Mouse (Mus musculus) adrenal gland, postnatal 14 days (tissue): ENCODE results near the gene Bsg. TPM values are rescaled to one million over a fixed set of nuclear protein-coding genes. Genes with fewer than 3 reads are reported as not detected.

Experiments used
- DNase-seq: peaks from one replicate; pipeline ENCODE4 v3.0.0; 2021; ENCODE audit warnings: mixed read lengths
- long read RNA-seq, 2 experiments: library from polyadenylated mRNA; stranded (forward); transcript quantifications; one replicate each; pipeline ENCODE4 v2.0.0; 2021
- total RNA-seq: library from RNA; stranded (reverse); gene quantifications from 2 replicates; pipeline ENCODE4 v1.2.3, GENCODE M21; 2021

The Bsg gene
- total RNA-seq, result 598 and 707 TPM in 2 replicates
- long read RNA-seq, experiment 1, transcript Bsg-205 (7 exons, 1,261 nt), result major isoform, 1,050 of 1,195 reads
- long read RNA-seq, experiment 1, transcript Bsg-201 (8 exons, 1,526 nt), result minor isoform, 24 of 1,195 reads
- long read RNA-seq, experiment 1, partial matches to known transcripts, result 30 of 1,195 reads
- long read RNA-seq, experiment 1, other reads (novel, unspliced or antisense), result 87 of 1,195 reads
- long read RNA-seq, experiment 2, transcript Bsg-205 (7 exons, 1,261 nt), result major isoform, 1,031 of 1,228 reads
- long read RNA-seq, experiment 2, transcript Bsg-201 (8 exons, 1,526 nt), result minor isoform, 17 of 1,228 reads
- long read RNA-seq, experiment 2, transcript Bsg-202 (6 exons, 1,240 nt), result minor isoform, 7 of 1,228 reads
- long read RNA-seq, experiment 2, partial matches to known transcripts, result 27 of 1,228 reads
- long read RNA-seq, experiment 2, other reads (novel, unspliced or antisense), result 145 of 1,228 reads

DNA sequence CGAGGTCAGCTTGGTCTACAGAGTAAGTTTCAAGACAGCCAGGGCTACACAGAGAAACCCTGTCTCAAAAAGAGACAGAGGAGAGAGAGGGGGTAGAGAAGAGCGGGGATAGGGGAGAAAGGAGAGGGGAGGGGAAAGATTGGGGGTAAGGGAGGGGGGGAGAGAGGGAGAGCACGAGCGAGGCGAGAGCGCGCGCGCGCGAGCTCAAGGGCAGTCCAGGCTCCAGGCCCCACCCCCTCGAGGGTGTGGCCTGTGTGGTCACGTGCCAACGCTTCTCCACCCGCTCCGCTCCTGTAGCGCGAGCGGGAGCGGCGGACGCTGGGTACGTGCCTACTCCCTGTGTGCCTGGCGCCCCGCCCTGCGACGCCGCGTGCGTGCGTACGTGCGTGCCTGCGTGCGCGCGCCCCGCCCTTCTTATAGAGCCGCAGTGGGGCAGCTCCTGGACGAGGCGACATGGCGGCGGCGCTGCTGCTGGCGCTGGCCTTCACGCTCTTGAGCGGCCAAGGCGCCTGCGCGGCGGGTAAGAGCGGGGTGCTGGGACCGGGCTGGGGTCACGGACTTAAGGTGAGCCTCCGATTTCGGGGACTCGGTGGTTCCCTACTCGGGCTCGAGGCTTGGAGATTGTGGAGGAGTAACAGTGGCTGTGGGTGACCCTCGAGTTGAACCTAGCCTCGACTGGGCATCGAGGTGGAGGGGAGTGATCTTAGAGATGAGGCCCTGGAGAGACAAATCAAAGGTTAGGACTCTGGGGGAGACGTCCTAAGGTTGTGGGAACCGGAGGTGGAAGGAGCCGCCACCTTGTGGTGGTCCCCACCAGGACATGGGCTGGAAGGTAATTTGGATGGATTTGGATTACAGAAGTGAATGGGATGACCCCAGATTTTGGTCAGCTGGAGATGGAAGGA is at the start of gene Bsg:
Bsg (plus strand) TSS at position 427 of the 905 bp plus-strand sequence.
- peak; percentile 99 for DNase-seq

DNA sequence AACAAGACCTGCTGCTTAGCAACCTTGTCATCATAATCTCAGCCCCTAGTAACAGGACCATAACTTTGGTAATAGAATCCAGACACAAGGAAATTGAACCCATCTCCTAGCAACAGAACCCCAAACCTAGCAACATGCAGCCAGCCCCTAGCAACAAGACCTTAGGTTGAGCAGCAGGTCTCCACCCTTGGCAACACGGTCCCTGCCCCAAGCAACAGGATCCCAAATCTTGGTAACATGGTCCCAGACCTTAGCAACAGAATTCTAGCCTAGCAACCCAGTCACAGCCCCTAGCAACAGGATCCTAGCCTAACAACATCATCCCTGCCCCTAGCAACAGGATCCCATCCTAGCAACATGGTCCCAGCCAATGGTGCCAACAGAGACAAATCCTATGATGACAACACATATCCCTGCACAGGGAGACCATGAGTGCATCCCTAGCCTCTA is 49.3 kb upstream of the Bsg start:
- no peak for DNase-seq

DNA sequence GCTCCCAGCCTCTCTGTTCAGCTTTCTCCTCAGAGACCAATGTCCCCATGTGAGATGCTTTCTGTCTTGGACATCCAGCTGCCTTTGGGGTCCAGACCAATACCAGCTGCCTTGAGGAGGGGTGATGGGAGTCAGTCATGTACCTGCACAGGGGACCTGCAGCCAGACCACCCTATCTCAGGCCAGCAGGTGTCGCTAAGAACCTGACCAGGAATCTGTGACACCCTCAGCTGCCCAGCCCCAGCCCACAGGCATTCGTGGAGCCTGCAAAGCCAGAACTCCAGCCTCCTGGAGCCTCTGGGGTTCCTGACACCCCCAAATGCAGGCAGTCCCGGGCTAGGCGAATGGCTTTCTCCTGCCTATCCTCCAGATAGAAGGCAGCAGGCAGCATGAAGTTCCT is 45.5 kb upstream of the Bsg start:
- no peak for DNase-seq

DNA sequence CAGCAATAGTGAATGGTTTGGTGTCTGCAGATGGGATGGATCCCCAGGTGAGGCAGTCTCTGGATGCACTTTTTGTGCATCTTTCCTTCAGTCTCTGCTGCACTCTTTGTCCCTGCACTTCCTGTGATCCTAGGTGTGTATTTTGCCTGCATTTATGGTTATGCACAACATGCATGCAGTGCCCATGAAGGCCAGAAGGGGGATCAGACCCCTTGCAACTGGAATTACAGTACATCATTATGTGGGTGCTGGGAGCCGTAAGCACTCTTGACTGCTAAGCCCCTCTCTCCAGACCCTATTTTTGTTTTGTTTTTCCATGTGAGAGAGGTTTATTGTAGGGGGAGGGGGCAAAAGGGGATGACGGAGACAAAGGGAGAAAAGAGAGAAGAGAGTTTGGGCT is 44.0 kb upstream of the Bsg start:
- DNase-seq, result no peak

DNA sequence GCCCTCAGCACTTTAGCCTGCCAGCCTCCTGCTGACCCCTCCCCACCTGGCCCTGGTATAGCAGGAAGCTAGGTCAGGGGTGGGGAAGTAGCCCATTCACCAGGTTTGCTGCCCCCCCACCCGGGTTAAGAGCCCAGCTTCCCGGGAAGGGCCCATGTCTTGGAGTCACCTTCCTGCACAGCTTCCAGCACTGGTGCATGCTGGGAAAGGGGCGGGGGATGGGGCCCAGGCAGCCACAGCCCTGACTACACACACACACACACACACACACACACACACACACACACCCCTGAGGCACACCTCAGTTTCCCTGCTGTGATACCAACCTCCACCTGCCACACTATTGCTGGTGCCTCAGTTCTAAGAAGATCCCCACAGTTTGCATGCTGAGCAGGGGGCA is 42.4 kb upstream of the Bsg start:
- no peak for DNase-seq

DNA sequence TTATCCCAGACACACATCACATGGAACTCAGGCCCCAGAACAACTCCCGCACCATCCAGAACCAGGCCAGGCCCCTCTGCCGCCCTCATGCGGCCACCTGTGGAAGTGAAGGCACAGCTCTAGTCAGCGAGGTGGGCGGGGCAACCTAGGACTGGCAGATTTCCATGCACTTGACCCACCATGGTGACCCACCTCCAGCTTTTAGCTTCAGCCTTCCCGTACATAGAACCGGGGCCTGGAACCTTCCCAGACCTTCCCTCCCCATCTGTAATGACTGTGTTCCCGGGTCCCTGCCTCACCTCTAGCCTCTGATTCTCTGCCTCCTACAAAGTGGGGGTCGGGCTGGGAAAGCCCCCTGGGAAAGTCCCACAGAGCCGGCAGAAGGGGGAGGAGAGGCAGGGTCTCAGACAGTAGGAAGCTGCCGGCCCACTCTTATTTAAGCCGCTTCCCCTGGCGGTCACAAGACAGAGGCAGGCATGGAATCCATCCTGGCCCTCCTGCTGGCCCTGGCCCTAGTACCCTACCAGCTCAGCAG is 40.1 kb upstream of the Bsg start, which contains the start of gene Madcam1:
Madcam1 (plus strand) TSS at position 429 of the 535 bp plus-strand sequence.
- DNase-seq, result peak; percentile 76

DNA sequence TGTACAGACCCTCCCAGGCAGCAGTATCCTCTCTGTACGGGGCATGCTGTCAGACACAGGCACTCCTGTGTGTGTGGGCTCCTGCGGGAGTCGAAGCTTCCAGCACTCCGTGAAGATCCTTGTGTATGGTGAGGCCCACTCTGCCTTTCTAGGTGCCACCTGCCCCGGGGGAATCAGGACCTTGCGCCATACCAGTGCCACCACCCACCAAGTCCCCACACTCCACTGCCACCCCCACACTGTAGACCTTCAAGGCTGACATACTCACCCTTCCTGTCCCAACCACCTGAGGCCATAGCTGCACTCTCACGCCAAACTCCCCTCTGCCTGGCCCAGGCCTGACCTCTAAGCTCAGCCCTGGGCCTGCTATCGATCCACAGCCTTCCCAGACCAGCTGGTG is 39.2 kb upstream of the Bsg start:
- DNase-seq, result no peak

DNA sequence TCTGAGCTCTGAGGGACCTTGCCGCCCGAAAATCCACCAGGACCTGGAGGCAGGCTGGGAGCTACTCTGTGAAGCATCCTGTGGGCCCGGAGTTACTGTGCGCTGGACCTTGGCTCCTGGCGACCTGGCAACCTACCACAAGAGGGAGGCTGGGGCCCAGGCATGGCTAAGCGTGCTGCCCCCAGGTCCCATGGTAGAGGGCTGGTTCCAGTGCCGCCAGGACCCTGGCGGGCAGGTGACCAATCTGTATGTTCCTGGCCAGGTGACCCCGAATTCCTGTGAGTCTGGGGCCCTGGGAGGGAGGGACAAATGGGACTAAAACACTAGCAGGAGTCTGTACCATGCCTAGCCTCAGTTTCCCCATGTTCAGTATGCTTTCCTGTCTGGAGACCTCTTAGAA is 37.8 kb upstream of the Bsg start:
- DNase-seq, result no peak

DNA sequence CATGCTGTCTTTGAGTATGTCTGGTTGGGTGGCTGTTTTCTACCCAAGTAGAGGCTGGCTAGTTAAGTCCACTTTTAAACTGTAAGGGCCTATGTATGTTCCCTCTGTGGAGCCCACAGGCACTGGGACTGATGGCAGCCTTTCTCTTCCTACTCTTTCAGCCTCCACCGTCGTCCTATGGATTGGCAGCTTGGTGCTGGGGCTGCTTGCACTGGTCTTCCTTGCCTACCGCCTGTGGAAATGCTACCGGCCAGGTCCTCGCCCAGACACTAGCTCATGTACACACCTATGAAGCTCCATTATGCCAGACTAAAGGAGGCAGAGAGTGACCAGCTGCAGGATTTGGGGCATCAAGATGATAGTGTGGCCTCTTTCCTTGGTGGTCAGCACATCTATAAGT is 36.2 kb upstream of the Bsg start:
- DNase-seq, result no peak

DNA sequence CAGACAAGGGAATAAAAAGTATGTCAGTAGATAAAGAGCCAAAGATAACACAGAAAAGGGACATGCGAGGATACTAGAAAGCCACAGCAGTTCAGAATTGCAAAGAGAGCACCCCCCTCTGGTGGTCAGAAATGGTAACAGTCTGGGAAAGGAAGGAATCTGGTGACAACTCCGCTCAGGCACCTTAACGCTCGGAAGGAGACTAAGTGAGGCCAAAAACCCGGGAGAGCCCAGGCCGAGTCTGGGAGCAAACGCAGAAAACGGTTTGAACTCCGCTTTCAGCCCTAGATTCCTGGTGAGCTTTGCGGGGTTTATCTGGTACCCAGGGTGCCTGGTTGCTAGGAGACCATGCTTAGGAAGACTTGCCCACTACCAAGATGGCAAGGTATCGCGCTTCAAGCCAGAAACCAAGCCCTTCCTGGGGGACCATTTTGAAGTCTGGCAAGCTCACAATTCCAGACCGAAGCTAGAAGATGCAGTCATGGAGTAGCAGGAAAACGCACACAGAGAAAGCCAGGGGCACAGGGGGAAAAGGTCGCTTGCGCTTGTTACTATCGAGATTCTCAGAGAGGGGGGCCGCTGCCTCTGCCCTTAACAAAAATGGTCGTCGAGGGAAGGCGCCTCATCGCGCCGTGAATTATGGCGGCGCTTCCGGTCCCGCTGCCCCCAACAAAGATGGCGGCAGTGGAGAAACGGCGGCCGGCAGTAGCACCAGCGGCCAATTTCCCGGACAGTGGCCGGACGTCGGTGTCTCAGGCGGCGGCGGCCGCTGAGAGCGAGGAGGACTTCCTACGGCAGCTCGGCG is 35.3 kb upstream of the Bsg start, which contains the start of gene Tpgs1:
Tpgs1 (plus strand) TSS at position 599 of the 805 bp plus-strand sequence.
- peak; percentile 91 for DNase-seq

DNA sequence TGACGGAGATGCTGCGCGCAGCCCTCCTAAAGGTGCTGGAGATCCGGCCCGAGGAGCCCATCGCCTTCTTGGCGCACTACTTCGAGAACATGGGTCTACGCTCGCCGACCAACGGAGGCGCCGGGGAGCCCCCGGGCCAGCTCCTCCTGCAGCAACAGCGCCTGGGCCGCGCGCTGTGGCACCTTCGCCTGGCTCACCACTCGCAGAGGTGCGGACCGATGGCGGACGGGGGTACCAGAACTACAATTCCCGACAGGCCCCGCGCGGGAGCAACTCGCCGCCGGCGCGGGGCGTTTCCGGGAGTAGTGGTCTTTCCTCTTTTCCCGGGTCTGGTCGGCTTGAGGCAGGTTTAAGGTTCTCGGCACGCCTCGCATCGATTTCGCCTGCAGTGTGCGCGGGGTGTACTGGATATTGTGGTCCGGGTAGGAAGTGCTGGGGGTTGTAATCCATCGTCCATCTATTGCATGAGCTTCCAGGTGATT is 34.7 kb upstream of the Bsg start:
- peak; percentile 83 for DNase-seq

DNA sequence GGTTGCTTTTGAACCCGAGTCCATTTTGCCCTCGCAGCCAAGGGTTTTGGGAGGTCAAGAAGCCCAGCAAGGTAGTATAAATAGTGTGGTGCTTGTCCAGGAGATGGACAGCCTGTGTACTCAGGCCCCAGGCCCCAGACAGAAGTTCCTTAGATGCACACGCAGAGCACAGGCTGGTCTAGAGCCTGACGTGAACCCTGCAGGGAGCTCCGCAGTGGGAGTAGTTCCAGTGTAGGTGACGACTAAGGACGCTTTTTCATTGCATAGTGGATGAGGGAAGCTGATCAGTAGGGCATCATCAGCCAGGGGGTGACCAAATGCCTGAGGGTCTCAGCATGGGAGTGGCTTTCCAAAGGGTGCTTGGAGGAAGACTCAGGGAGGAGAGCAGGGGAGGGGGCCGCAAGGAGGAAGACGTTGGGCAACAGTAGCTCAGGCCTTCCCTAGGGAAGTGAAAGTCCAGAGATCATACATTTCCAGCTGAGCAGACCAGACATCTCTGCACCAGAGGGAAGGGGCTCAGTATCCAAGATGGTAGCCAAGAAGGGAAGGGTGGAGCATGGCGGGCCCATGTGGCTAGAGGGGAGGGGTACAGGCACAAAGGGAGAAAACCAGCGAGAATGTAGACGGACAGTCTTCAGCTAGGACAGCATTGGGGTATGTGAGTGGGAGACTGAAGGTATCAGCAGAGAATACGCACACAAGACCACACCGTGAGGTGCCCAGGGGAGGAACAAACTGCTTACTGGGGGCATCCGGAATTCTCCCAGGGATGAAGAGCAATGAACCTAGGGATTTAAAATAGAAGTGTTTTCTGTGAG is 34.0 kb upstream of the Bsg start:
- no peak for DNase-seq

DNA sequence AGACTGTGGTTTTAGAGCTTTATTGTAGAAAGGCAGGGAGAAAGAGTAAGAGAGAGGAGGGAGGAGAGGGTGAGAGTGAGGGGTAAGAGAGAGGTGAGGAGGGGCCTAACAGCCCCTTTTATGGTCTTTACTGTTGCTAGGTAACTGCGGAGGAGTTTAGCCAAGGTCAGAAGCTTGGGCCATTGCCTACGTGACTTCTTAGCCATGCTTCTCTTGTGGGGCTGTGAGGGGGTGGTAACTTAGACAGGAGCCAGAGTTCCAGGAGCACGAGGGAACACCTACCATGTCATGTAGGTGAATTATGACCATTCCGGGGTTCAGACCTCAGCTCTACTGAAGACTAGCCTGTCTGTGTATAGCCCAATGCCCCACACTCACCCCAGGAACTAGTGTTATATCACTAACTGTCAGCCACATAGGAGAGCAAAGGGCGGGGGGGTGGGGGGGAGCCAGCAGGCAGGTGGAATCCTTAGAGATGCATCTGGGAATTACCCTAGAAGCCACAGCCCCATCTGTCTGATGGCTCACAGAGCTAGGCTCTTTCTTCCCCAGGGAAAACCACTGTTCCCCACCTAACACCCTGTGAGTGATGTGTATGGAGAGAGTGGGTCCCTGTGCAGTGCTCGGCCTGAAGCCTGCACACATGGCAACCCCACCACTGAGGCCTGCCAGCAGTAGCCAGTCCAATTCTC is 32.7 kb upstream of the Bsg start:
- no peak for DNase-seq

DNA sequence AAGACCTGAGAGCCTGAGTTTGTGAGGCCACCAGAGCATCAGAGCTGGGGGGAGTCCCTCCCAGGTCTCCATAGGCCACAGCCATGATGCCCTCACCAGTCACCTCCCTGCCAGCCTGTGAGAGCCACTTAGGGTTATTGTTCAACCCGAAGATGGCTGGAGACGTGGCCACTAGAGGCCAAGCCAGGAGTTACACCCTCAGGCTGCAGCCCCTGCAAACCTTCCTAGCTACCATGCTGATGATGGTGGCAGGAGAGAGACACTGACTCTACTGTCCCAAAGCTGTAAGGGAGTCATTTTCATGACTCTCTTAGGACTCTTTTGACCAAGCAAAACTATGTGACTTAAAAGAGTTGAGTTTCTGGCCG is 32.2 kb upstream of the Bsg start:
- no peak for DNase-seq

DNA sequence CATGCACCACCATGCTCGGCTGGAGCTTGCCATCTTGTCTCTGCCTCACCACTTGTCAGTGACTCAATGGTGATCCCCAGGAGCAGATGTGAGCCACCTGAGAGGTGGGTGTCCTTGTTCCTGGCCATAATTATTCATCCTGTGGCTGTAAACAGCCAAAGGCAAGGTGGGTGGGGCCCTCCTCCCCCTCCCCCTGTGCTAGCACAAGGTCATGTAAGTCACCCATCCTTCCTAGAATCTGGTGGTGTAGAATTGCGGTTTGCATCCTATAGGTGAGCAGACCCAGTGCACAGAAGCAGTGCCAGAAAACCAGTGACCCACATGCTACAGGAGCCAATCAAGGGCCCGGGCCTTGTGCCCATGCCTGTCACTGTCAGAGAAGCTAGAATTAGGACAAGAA is 31.2 kb upstream of the Bsg start:
- DNase-seq, result no peak

DNA sequence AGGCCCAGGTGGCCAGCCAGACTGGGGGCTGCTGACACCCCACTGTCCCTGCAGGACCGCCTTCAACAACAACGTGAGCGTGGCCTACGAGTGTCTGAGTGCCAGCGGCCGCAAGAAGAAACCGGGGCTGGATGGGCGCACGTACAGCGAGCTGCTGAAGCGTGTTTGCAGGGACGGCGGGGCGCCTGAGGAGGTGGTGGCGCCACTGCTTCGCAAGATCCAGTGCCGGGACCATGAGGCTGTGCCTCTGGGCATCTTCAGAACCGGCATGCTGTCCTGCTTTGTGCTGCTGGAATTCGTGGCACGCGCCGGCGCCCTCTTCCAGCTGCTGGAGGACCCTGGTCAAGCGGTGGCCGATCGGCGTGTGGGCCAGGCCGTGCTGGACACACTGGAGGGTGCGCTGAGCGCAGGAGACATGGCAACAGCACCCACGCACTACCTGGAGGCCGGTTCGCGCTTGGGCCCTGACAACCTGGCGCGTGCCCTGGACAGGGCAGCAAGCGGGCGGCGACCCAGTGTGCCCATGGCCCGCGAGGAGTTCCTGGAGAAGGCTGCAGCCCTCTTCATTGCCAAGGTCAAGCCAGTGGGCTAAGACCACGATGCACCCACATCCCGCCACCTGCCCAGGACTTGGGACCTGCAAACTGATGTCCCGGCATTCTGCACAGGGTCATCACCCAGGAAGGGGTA is 28.8 kb upstream of the Bsg start:
- no peak for DNase-seq

DNA sequence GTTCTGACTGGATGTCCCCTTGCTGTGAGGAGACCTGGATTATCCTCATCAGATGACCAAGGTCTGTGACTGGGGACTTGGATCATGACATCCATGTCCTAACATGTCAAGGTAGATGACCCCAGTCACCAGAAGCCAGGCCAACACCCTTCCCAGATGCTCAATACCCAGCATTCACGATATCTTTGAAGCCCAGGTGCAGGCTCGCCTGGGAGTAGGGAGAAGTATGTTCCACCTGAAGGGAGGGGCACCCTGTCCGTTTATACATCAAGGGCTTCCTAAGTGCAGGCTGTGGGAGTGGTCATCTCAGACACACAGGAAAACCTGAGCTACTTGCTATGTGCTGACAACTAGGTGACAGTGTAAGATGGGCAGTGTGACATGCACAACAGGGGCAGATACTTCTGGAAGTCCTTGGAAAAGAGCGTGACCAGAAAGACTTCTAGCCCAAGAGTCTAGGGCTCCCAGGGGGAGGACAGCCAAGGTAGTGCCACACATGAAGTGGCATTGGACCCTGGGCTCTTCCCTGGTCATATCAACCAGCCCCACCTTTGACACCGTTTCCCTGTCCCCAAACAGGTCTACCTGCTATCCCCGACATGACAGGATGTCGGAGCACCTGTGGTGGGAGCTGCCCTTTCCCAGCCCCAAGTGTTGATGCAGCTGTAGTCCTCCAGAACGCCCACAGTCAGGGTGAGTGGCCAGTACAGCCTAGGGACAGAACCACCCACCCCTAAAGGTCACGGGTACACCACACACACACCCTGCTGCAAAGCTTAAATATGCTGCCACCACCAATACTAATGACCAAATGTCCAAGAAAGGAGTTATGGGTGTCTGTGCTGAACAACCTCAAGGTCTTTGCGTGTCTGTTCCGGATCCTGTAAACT is 23.4 kb upstream of the Bsg start:
- DNase-seq, result peak; percentile 60

DNA sequence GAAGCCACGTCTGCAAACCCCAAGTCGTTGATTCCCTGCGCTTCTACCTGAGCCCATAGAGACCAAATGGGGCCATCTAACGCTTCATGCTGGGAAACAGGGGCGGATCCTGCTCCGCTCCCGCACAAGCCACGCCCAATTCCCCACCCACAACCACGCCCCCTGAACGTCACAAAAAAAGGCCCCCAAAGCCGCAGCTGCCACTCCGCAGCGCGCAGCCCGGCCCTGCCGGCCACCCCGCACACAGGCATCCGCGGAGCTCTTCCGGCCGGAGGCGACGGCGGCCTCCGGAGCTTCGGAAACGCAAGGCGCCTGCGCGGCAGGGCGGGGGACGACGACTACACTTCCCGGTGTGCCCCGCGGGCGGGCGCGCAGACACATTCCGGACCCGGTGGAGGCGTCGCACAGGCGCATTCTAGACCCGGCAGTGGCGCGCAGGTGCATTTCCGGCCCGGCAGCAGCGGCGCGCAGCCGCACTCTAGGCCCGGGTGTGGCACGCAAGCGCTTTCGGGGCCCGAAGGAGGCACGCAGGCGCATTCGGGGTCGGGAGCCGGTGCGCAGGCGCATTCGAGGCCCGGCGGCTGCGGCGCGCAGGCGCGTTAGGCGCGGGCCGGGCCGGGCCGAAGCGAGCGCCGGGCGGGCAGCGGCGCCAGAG is 22.6 kb upstream of the Bsg start, which contains the start of gene Cdc34:
Cdc34 (plus strand) TSS at position 605 of the 655 bp plus-strand sequence.
- peak; percentile 99 for DNase-seq
